Mouse (Mus musculus): ENCODE data around the gene Gsx2.

The Gsx2 gene

DNA sequence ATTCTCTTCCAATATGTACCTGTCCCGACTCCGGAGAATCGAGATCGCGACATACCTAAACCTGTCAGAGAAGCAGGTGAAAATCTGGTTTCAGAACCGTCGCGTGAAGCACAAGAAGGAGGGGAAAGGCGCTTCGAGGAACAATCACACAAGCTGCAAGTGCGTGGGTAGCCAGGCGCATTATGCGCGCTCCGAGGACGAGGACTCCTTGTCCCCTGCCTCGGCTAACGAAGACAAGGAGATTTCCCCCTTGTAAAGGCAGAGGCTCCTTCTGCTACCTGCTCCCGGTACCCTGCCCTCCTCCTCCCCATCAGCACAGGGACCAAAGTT is 1.6 kb downstream of the Gsx2 start:
- no peak for DNase-seq

DNA sequence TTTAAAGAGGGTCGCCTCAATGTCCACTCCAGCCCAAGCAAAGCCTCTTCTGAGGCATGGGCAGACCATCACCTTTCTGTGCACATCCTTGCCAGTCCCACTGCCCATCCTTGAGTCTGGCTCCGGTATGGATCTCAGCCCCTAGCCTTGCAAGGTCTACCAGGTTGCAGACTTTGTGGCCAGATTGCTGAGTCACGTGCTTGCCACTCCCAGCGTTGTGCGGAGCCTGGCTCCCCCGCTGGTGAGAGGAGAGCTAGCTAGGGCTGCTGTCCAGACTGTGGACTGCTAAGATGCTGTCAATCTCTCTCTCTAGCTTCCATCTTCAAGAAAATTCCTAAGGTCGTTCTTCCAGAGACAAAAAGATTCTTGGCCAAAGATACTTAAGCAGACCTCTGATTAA is 4.2 kb downstream of the Gsx2 start:
- DNase-seq, result no peak

DNA sequence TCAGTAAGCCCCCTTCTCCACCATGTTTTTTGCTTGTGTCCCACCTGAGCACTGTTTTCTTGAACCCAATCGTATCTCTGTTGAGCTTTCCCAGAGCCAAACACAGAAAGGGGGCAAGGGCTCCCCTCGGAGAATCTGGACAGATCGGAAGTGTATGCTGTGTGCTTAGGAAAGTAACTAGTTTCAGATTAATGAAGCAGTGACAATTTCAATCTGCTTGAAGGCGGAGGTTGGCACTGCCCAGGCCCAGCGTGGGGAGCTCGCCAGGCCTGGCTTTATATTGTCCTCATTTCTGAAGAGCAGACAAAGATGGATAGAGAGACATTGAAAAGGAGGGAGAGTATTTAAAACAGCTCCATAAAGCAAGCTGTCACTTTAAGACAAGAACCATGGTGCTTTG is 7.0 kb downstream of the Gsx2 start:
- DNase-seq, result no peak

DNA sequence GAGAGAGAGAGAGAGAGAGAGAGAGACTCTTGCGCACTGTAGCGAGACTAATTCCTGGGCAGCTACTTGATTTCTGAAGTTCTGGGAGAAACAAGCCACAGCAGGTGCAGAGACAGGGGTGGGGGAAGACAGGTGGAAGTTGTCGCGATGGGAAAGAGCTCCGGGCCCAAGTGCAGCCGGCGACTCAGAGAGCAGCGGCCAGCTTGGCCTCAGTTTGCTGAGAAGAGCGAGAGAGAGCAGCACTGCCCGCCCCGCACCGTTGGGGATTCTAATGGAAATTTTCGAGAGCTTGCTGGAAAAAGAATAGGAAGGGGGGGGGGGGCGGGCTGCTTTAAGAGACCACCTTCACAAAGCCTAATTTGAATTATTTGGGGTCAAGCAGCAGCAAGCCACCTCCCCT is 7.7 kb downstream of the Gsx2 start:
- DNase-seq, result no peak

DNA sequence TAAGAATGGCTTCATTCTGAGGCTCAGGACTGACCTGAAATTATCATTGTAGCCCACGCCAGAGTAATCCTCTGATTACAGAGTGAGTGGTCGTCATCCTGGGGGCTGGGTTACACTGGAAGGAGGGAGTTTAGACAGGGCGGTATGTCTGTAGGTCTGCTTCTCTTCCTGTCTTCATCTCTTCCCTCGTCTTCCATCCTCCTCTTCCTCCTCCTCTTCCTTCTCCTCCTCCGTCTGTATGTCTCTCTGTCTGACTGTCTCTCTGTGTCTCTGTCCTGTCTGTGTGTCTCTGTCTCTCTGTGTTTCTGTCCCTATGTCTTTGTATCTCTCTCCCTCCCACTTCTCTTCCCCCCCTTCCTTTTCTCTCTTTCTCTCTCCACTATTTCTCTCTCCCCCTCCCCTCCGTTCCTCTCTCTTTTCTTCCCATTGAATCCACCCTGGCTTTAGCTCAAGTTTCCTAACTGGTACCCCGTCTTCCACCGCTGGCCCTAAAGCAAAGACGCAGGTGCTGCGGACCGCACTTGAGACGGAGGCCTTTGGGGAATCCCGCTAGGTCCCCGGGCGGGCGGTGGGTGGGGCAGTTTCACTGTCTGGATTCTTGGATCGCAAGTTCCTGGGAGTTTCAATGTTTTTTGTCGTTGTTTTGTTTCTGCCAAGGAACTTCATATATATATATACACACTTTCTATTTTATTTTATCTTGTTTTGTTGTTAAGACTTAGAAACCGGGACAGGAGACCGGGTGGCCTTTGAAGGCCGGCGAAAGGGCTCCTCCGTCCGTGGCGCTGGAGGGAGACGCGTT is 8.4 kb downstream of the Gsx2 start:
- no peak for DNase-seq

DNA sequence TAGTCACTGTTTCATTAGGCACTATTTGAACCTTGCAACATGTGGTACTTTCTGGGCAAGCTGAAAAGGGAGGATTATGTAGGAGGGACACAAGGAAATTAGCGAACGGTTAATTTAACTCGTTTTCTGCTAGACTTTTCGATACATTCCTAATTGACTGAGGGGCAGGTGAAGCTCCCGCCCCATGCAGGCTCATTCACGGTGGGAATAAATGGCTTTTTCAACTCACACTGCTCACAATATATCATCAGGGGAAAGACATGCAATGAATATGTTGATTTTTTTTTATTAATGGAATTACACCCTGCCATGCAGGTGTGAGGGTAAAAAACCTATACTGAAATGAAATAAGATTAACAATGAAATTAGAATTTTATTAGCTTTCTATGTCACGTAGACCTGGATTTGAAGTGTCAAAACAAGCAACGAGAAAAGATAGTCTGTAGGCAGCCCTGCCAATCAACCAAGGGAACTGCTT is 9.0 kb downstream of the Gsx2 start:
- DNase-seq, result no peak

DNA sequence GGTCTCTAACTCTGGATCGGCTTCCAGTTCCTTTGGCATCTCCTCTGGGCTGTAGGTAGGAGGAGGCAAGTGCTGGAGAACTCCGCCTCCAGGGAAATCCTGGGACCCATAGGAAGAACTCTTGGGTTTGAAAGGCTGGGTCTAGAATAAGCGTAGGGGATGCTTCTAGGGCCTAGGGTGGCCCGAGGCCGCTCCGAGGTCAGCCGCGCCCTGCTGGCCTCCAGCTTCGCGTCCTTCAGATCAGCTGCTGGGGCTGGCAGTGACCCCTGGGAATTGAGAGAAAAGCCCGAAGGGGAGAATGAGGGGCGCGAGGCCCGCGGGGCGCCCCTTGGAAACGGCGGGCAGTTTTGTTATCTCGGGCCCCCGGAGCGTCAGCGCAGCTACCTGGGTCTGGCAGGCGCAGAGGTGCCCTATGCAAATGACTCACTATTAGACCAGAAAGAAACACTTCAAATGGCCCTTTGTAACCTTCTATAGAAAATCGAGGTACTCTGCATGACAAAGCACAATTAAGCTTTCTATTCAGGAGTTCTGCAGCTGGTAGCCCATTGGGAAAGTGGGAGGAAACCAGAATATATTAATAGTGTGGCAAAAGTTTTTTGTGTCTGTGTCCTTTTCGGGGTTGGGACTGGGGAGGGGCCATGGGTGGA is 9.6 kb downstream of the Gsx2 start:
- DNase-seq, result no peak

DNA sequence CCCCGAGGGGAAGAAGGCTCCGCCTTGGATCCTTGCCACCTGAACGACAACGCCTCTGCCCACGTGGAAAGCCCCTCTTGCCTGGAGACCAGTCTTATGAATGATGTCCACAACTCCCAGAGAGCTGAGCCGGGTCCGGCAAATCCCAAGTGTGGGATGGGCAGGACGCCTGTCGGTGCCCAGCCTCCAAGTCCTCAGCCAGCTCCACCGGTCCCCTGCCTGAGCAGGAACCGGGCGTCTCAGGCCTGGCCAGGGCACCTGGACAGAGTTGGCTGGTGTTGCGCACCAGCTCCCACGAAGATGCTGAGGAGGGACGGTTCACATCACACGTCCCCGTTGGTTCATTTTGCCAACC is 10.1 kb downstream of the Gsx2 start:
- DNase-seq, result no peak

DNA sequence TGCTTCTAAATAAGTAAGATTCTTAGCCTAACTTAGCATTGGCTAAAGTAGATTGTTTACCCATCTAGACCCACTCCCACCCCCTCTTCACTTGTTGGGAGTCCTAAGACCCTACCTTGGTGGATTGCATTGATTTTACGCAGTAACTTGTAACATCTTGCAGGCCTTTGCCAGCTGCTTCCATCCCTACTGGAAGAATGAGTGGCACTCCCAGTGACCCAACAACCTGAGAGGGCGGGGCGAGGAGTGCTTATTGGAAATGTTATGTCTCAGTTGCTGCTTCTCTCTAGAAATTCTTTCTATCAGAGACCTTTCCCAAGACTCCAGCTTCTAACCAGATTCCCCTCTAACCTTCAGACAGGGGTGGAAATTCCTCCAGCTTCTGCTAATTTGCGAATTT is 10.5 kb downstream of the Gsx2 start:
- no peak for DNase-seq

DNA sequence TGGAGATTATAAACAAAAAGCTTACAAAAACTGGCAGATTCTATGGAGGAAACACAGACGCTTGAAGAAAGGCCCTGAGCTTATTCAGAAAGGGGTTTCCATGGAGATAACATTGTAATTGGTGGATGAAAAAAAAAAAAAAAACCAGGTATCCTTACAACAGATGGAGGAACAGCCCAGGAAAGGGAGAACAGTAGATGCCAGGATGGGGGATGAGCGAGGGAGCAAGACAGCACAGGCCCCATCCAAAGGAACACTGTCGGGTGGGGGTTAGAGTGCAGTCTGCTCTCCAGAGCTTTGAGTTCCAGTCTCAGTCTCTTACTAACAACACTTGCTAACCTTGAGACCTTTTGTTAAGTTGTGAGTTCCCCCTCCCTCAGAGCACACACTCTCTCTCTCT is 31.1 kb downstream of the Gsx2 start:
- DNase-seq, result no peak

DNA sequence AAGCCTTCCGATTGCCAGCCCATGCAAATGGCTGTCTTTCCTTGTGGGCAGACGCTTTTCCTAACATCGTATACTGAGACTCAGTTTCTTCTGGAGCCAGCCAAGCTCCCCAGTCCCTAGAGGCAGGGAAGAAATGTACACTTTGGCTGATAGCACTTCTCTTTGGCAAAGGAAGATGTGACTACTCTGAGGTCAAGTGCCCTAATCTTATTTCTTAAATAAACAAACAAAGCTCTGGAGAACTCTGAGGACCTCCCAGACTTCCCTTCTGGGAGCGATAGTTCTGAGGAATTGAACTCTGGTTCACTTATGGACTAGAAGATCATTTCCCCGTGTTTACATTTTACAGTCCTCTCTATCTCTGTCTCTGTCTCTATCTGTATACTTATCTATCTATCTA is 34.0 kb downstream of the Gsx2 start:
- DNase-seq, result peak; percentile 7

DNA sequence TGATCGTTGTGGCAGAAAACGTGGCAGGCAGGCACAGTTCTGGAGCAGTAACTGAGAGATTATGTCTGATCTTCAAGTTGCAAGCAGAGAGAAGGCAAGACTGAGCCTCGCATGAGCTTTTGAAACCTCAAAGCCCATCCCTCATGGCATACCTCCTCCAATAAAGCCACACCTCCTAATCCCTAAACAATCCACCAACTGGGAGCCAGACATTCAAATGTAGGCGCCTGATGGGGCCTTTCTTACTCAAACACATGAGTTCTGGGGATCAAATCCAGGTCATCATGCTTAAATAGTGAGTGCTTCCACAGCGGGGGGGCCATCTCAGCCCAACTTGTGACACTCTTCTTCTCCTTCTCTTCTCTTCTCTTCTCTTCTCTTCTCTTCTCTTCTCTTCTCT is 36.4 kb downstream of the Gsx2 start:
- no peak for DNase-seq

DNA sequence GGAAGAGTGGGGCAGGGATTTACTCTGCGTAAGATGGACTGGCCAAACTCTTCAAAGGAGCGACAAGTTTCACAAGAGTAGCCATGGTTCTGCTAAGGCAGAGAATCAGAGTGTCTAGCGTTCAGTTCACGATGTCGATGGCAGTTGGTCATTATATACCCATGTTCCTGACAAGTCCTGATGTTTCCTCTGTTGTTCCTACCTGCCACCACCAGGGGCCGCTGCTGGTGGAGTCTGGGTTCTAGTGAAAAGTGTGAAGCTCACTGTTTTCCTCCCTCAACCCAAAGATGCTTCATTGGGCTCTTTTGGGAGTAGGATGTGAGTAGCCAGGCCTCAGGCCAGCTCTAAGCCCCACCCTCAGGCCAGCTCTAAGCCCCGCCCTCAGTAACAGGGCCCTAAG is 43.4 kb downstream of the Gsx2 start:
- no peak for DNase-seq

DNA sequence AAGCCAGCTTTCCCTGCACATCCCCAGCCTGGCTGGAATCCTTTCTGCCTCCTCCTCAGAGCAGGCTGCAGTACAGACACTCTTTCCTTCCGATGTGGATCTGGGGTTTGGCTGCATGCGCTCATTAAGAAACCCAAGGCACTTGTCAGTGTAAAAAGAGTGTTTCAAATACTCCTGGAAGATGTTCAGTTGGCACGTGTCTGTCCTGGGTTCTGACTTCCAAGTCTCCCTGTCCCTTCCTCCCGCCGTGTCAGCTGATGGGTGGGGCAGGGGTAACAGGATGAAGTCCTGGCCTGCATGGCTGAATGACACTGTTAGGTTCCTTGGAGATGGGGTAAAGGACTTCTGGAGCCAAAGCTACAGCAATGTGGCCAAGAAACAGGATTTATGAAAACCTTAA is 46.2 kb downstream of the Gsx2 start:
- DNase-seq, result no peak

Measured in kidney, postnatal 14 days (tissue).